18 mouse cellular contexts compared by ENCODE assay signal in genomic region chr4:69628908-69629307, GRCm38 (mm10).
A peak's percentile ranks its signal among the peaks of the same experiment; 100 is the strongest.
DNase-seq lines count a peak whose midpoint lies in the region; ATAC-seq and TF ChIP-seq lines count a peak whose summit lies in the region.
"Had no signal": no experiment of that assay in that cellular context is flagged by ENCODE, and none has a peak within 500 bp of the region (broad histone marks: within the 10 kb centered on the region; RNA-seq: fewer than 3 reads in every experiment).

No protein-coding gene starts in this region.

- H3K36me3 ChIP-seq in midbrain, embryonic 11.5 days (ENCODE audit: control insufficient read depth, insufficient read depth, low read length), result no peaks in the 10 kb centered on the region
- no peaks in the 10 kb centered on the region for H3K36me3 ChIP-seq in midbrain, embryonic 15.5 days (replicated peaks)
- no peaks in the 10 kb centered on the region for H3K36me3 ChIP-seq in hindbrain, embryonic 12.5 days
- H3K36me3 ChIP-seq in hindbrain, postnatal 0 days (ENCODE audit: insufficient read depth, low read length), result no peaks in the 10 kb centered on the region
- H3K36me3 ChIP-seq: limb, embryonic 12.5 days had no signal

- H3K27me3 ChIP-seq in midbrain, embryonic 11.5 days (ENCODE audit: control insufficient read depth, insufficient read depth, low read length), result no peaks in the 10 kb centered on the region
- no peaks in the 10 kb centered on the region for H3K27me3 ChIP-seq in midbrain, embryonic 15.5 days (replicated peaks)
- H3K27me3 ChIP-seq in hindbrain, embryonic 12.5 days, result no peaks in the 10 kb centered on the region
- no peaks in the 10 kb centered on the region for H3K27me3 ChIP-seq in hindbrain, postnatal 0 days (ENCODE audit: insufficient read depth, low read length)
- H3K27me3 ChIP-seq: limb, embryonic 12.5 days had no signal

- no peaks in the 10 kb centered on the region for H3K9me3 ChIP-seq in midbrain, embryonic 11.5 days (ENCODE audit: control insufficient read depth, low read length)
- H3K9me3 ChIP-seq in midbrain, embryonic 15.5 days, result no peaks in the 10 kb centered on the region
- H3K9me3 ChIP-seq in hindbrain, embryonic 12.5 days (replicated peaks), result no peaks in the 10 kb centered on the region
- no peaks in the 10 kb centered on the region for H3K9me3 ChIP-seq in hindbrain, postnatal 0 days (ENCODE audit: low read length)
- H3K9me3 ChIP-seq: limb, embryonic 12.5 days had no signal

- H3K27ac ChIP-seq in midbrain, embryonic 11.5 days (ENCODE audit: low read depth, low read length), result no peak overlapping the region
- H3K27ac ChIP-seq in midbrain, embryonic 15.5 days, result no peak overlapping the region
- no peak overlapping the region for H3K27ac ChIP-seq in hindbrain, embryonic 12.5 days
- H3K27ac ChIP-seq in hindbrain, postnatal 0 days, result no peak overlapping the region
- H3K27ac ChIP-seq: limb, embryonic 12.5 days had no signal

- H3K4me3 ChIP-seq in midbrain, embryonic 11.5 days (ENCODE audit: low read depth, low read length), result no peak overlapping the region
- H3K4me3 ChIP-seq in midbrain, embryonic 15.5 days, result no peak overlapping the region
- no peak overlapping the region for H3K4me3 ChIP-seq in hindbrain, embryonic 12.5 days
- H3K4me3 ChIP-seq in hindbrain, postnatal 0 days (ENCODE audit: low read length), result no peak overlapping the region
- H3K4me3 ChIP-seq: limb, embryonic 12.5 days had no signal

- H3K9ac ChIP-seq in midbrain, embryonic 11.5 days (ENCODE audit: low read length), result no peak overlapping the region
- H3K9ac ChIP-seq in midbrain, embryonic 15.5 days, result no peak overlapping the region
- H3K9ac ChIP-seq in hindbrain, embryonic 12.5 days, result no peak overlapping the region
- no peak overlapping the region for H3K9ac ChIP-seq in hindbrain, postnatal 0 days (replicated peaks; ENCODE audit: low read length)
- H3K9ac ChIP-seq: limb, embryonic 12.5 days; liver, postnatal 0 days had no signal

- 0 out of 2 replicates have a peak, but pooled peaks have one; percentile 40 for ATAC-seq in midbrain, embryonic 11.5 days (ENCODE audit: low FRiP score)
- no peak for ATAC-seq in midbrain, embryonic 15.5 days (replicated peaks)
- peak; percentile 75; the same call in 1 of the 2 replicates for ATAC-seq in hindbrain, embryonic 12.5 days (ENCODE audit: low FRiP score)
- peak; percentile 71 for ATAC-seq in hindbrain, postnatal 0 days
- ATAC-seq: CD4-positive, CD25-positive, alpha-beta regulatory T cell, adult 4 months; intestine, postnatal 0 days; liver, postnatal 0 days had no signal

- DNase-seq in frontal cortex, adult 2 months (ENCODE audit: extremely low spot score in 1 of 2, low spot score in 1 of 2), result peak; percentile 10 to 44
- DNase-seq in frontal cortex, postnatal 14 days (ENCODE audit: low spot score in 2 of 2), result no peak
- DNase-seq in midbrain, embryonic 11.5 days (ENCODE audit: low spot score, missing footprints), result no peak
- DNase-seq in hindbrain, postnatal 0 days (ENCODE audit: low spot score), result peak; percentile 46
- DNase-seq in heart, postnatal 4 days, result no peak
- DNase-seq: adrenal gland, postnatal 14 days; embryo, embryonic 11 days; heart, adult 18-20 months; kidney, postnatal 10 days; liver, postnatal 0 days; lung, postnatal 36 days; right cerebral cortex, postnatal 14 days; thymus, adult 2 months had no signal

- H3K4me2 ChIP-seq in midbrain, embryonic 11.5 days, result no peak overlapping the region
- no peak overlapping the region for H3K4me2 ChIP-seq in midbrain, embryonic 15.5 days
- no peak overlapping the region for H3K4me2 ChIP-seq in hindbrain, embryonic 12.5 days (replicated peaks)
- H3K4me2 ChIP-seq in hindbrain, postnatal 0 days (ENCODE audit: low read depth, low read length), result no peak overlapping the region
- H3K4me2 ChIP-seq: limb, embryonic 12.5 days had no signal

- WGBS in midbrain, embryonic 11.5 days, result 63% methylated on average over 2 of the region's 2 CpGs
- 30% methylated on average over 2 of the region's 2 CpGs for WGBS in midbrain, embryonic 15.5 days
- WGBS in hindbrain, embryonic 12.5 days, result 41% methylated on average over 2 of the region's 2 CpGs
- WGBS in hindbrain, postnatal 0 days, result 18% methylated on average over 2 of the region's 2 CpGs

- no peak for TF ChIP-seq CTCF in hindbrain, postnatal 0 days (IDR thresholded peaks at IDR 0.05; ENCODE audit: low read depth)

- H3K4me1 ChIP-seq in midbrain, embryonic 11.5 days (ENCODE audit: control insufficient read depth, insufficient read depth, low read length), result no peaks in the 10 kb centered on the region
- no peaks in the 10 kb centered on the region for H3K4me1 ChIP-seq in midbrain, embryonic 15.5 days
- peaks cover 5% of the 10 kb centered on the region; the same call in 1 of the 2 replicates for H3K4me1 ChIP-seq in hindbrain, embryonic 12.5 days
- H3K4me1 ChIP-seq in hindbrain, postnatal 0 days (ENCODE audit: insufficient read depth, low read length), result no peaks in the 10 kb centered on the region
- H3K4me1 ChIP-seq: limb, embryonic 12.5 days had no signal

Comparison
In these comparisons a context has a peak if more than half of its experiments do, and no peak if none do; other contexts are left out.
1. DNase-seq: peak in frontal cortex, adult 2 months (2 of 2) and hindbrain, postnatal 0 days (single experiment); none in frontal cortex, postnatal 14 days (0 of 2), midbrain, embryonic 11.5 days (single experiment) and heart, postnatal 4 days (single experiment).